Mouse (Mus musculus): Measurements from ENCODE around the gene Slc7a7.

Gene Slc7a7

GRCm38 (mm10) chr14:54412629-54413170 lies 4.9 kb downstream of the Slc7a7 start:
- WGBS: 58% methylated on average over 2 of the region's 2 CpGs

GRCm38 (mm10) chr14:54412000-54412576 lies 5.5 kb downstream of the Slc7a7 start:
- WGBS: 59% methylated on average over 9 of the region's 9 CpGs

- WGBS: 57% methylated on average over 17 of the region's 17 CpGs
These were observed 7.4 kb downstream of the Slc7a7 start for GRCm38 (mm10) chr14:54409980-54410810.

- WGBS: 83% methylated on average over 7 of the region's 7 CpGs
These were observed 8.4 kb downstream of the Slc7a7 start for GRCm38 (mm10) chr14:54409057-54409645.

- 83% methylated on average over 25 of the region's 25 CpGs for WGBS
These were observed 9.1 kb downstream of the Slc7a7 start for GRCm38 (mm10) chr14:54408336-54409056.

GRCm38 (mm10) chr14:54401723-54402122 lies 15.9 kb downstream of the Slc7a7 start:
- 89% methylated on average over 3 of the region's 3 CpGs for WGBS

- 76% methylated on average over 8 of the region's 8 CpGs for WGBS
These were observed 18.6 kb downstream of the Slc7a7 start for GRCm38 (mm10) chr14:54398921-54399382.

- 70% methylated on average over 7 of the region's 7 CpGs for WGBS
These were observed 19.1 kb downstream of the Slc7a7 start for GRCm38 (mm10) chr14:54398528-54398916.

GRCm38 (mm10) chr14:54397872-54398527 lies 19.6 kb downstream of the Slc7a7 start:
- 66% methylated on average over 7 of the region's 7 CpGs for WGBS

GRCm38 (mm10) chr14:54396685-54397084 lies 20.9 kb downstream of the Slc7a7 start:
- WGBS: 78% methylated on average over 7 of the region's 7 CpGs

GRCm38 (mm10) chr14:54393794-54394193 lies 23.8 kb downstream of the Slc7a7 start:
- 86% methylated on average over 3 of the region's 3 CpGs for WGBS

- 59% methylated on average over 6 of the region's 6 CpGs for WGBS
These were observed 26.7 kb downstream of the Slc7a7 start for GRCm38 (mm10) chr14:54390843-54391242.

- WGBS: 86% methylated on average over 6 of the region's 6 CpGs
These were observed 30.0 kb downstream of the Slc7a7 start for GRCm38 (mm10) chr14:54387546-54387945.

- WGBS: 83% methylated on average over 7 of the region's 7 CpGs
These were observed 31.5 kb downstream of the Slc7a7 start for GRCm38 (mm10) chr14:54385968-54386618.

GRCm38 (mm10) chr14:54384396-54384795 lies 33.2 kb downstream of the Slc7a7 start:
- 96% methylated on average over 8 of the region's 8 CpGs for WGBS

- WGBS: 51% methylated on average over 4 of the region's 4 CpGs
These were observed 34.2 kb downstream of the Slc7a7 start for GRCm38 (mm10) chr14:54383355-54383771.

- WGBS: 79% methylated on average over 9 of the region's 9 CpGs
These were observed 34.9 kb downstream of the Slc7a7 start for GRCm38 (mm10) chr14:54382641-54383040.

- WGBS: 92% methylated on average over 10 of the region's 10 CpGs
These were observed 35.8 kb downstream of the Slc7a7 start for GRCm38 (mm10) chr14:54381816-54382215.

- 87% methylated on average over 4 of the region's 4 CpGs for WGBS
These were observed 37.0 kb downstream of the Slc7a7 start for GRCm38 (mm10) chr14:54380616-54381015.

GRCm38 (mm10) chr14:54379571-54379970 lies 38.0 kb downstream of the Slc7a7 start:
- WGBS: 84% methylated on average over 13 of the region's 13 CpGs

- WGBS: 77% methylated on average over 6 of the region's 6 CpGs
These were observed 40.4 kb downstream of the Slc7a7 start for GRCm38 (mm10) chr14:54377166-54377565.

Measured in cerebral cortex, adult 2 months (tissue).